Mouse (Mus musculus): Measurements from ENCODE around the gene Pdxk.

The Pdxk gene

DNA sequence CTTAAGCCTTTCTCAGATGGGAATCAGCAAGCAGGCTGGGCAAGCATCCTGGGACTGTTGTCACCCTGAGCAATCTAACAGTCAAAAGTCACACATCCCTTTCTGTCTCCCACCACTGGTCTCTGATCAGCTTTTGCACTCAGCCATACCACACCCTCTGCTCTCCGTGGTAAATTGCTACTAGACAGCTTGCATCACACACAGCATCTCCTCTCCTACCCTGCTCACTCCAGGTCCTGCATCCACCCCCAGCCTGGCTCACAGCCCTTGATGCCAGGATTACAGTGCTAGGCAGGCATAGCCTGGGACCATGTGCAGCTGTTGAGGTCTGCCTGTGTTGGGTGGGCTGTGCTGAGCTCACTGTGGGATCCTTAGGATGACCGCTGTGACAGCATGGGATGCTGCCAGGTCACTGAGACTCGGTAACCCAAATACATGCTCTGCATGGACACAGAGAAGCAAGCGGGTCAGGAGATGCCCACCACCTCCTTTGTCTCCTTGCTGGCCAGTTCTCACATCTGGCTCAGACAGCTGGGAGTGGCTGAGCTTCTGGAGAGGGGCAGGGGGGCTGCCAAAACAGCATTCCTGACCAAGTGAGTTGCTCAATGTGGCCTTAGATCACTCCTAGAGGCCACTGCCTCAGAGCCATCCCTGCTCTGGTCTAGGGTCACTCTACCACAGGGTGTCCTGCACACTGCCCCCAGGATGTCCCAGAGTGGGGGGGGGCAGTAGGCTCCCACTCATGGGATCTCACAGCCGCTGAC is 6.2 kb downstream of the Pdxk start:
- no peak for DNase-seq

DNA sequence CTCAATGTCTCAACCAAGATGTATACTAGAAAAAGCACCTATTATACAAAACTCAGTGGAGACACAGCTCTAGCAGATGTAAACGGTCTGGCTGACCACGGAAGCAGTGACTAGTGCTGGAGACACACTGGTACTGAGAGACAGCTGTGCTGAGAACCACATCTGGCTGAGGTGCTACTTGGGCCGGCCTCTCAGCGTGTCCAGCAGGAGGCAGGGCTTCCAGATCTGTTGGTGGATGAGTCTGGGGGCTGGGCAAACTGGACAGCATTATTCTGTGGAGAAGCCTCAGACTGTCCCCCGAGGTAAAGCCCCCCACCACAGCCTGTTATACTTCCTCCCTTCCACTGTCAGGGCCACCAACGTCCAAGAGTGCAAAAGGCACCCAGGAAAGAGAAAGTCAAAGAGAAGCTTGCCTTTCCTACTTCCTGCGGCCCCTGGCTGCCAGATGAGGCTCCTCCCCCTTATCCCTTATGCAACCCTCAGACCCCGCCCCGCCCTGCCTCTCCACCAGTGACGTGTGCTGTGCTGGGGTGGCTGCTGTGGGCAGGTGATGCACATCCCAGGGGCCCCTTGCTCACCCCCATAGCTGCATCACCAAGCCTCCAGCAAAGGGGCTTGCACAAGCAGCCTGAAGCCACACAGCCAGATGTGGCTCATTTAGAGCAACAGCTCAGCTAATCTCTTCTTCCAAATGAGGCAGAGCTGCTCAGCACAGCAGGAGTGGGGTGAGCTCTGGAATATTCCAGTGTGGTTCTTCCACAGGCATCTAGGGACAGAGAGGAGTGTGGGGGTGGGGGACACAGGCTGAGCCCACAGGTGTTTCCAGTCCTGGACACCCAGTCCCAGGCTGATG is 7.1 kb downstream of the Pdxk start:
- no peak for DNase-seq

DNA sequence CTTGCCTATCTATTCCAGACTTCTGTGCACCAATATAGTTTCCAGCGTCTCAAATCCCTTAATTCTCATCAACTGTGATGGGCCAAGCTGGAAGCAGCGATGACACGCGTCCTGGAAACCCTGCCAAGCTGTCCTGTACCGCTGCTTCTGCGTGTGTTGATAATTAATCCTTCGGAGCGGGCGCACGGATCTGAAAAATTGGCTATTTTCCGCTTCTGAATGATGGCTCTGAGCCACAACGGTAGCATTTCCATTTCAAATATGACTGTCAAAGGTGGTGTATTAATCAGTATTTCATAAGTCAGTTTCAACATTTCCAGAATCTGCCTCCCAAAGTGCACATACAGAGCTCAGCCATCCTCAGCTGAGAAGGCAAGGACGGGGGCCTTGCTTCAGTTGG is 8.1 kb downstream of the Pdxk start:
- no peak for DNase-seq

DNA sequence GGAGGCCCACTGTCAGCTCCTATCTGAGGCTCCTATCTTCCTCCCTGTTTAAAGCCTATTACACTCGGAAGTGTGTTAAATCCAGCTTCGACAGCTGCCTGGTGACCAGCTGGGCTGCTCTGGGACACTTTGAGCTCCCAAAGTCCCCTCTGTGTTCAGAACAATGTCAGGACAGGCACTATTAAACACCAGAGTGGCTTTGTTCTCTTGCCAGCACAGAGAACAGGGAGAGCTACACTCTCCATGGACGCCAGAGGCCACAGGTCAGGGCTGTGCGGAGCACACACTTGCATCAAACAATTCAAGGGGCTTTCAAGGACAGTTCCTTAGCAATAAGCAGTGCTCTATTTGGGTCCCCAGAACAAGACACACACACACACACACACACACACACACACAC is 12.1 kb downstream of the Pdxk start:
- DNase-seq = no peak

DNA sequence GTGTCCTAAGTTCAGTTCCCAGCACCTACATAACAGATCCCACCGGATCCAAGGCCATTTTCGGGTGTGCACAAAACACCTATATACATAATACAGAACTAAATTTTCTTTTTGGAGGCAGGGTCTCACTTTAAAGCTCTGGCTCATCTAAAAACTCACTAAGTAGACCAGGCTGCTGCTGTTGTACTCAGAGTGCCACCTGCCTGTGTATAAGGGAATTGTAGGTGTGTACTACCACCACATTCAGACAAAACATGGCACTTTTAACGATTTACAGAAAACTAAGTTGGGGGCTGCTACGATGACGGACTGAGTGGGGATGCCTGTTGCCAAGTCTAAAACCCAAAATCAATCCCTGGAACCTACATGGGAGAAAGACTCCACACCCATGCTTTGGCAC is 14.0 kb downstream of the Pdxk start:
- DNase-seq = no peak

DNA sequence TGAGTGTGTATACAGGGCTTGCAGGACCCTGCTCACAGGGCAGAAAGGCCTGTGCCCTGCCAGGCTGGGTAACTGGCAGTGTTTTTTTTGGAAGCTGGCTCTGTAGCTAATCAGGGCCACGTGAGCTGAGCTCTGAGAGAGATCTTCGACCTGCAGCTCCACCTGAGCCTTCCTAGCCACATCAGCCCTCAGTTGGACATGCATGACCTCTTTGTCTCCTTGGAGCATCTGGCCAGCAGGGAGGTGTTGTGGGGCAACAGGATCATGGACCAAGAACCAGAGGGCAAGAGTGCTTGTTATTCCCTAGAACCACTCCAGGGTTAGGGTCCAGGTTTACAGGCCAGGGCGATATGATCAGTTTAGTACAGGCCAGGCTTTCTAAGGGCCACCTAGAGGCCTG is 17.4 kb downstream of the Pdxk start:
- no peak for DNase-seq

DNA sequence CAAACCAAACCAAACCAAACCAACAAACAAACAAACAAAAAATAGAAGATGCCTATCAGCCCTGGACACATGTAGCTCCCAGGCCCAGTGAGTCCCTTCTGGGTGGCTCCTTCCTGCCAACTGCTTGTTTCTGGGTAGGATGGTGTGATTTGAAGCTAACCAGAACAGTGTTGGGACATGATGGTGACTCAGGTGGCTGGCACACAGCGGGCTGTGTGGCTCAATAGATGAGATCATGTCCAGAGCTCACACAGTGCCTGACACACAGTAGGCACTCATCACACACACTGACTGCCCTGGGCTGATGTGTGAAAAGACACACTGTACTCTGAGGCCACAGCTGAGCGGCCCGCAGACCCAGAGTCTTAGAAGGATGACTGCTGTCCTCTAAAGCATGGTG is 18.6 kb downstream of the Pdxk start:
- no peak for DNase-seq

DNA sequence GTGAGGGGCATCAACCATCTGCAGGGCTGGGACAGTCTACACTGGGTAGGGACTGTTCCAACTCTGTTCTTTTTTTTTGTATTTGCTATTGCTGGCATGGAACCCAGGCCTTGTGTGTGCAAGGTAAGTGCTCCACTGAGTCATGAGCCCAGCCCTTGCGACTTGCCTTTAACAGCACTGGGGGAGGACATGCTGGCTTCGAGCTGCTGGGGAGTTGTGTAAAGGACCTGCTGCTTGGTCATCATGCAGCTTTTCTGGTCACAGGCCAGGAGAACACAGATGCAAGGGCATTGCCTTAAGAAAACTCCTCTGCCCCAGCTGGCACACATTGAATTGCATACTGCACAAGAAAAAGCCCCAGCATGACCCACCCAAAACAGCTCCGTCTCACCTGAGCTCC is 22.5 kb downstream of the Pdxk start:
- DNase-seq = no peak

DNA sequence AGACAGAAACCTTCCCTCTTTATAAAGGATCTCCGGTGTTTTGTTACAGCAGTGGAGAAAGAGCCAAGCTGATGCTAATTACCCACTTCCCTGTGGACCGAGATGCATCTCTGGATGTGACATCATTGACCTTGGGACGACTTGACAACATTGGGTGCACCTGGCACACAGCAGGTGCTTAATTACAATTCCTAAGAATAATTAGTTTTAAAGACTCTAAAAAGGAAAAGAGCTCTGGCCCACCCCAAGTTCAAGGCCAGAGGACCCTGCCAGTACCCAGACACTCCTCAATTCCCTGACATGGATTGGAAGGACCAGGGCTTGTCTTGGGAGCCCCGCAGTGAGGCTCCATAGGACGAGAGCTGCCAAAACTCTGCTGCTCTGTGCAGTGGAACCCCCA is 23.2 kb downstream of the Pdxk start:
- DNase-seq = no peak

DNA sequence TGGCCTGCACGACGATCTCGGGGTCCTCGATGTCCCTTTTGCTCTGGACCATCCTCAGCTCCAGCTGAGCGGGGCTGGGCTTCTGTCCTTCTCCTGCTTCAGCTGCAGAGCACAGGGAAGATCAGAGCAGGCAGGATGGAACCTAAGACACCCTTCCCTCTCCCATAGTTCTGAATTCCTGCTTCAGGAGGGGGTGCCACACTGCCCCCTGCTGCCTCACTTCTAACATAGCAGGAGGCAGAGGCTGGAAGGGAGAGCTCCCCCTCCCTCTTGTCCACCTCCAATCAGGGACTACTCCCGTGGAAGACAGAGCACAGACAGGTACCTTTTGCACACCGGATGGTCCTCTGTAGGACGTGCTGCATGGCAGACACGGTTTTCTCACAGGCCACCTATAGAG is 24.0 kb downstream of the Pdxk start:
- no peak for DNase-seq

DNA sequence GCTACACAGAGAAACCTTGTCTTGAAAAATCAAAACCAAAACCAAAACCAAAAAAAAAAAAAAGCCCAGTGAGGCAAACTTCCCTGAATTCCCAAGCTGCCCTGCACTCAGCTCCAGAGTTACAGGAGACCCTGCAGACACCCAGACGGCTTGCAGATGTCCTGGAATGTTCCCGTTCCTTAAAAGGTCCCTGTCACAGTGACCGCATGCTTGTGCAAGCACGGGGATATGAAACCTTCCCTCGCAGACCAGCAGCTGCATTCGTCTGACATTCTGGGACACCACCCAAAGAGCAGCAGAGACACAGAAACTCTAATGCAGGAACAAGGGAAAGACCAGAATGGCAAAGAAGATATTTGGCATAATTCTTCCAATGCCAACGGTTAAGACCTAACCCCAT is 24.8 kb downstream of the Pdxk start:
- no peak for DNase-seq

DNA sequence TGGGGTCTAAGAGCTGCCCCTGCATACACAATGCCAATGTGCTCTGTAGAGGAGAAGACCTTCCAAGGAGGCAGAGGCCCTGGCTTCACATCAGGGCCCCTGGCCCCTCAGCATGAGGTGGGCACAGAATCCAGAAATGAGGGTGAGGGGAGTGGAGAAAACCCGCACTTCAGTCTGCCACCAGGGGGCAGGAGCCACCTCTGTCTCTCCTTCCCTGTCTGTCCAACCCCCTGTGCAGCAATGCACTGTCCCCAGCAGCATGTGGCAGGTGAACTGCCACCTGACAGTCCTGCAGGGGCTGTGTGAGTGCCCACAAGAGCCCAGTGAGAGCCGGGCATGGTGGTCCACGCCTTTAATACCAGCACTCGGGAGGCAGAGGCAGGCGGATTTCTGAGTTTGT is 25.2 kb downstream of the Pdxk start:
- DNase-seq = no peak

DNA sequence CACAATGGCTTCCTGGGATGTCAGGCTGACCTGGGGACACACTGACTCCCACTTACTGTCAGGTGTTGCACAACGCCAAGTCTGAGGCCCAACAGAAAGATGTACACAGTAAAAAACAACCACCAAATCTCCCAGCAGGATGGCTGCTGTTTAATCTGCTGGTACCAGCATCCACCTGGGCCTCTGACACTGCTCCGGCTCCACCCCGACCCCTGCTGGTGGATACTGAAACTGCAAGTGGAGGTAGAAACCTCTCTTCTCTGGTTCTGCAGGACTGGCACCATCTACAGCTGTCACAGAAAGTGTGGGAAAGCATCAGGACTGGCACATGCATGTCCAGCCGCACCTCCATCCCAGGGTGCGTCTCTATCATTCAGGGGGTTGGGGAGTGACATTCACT is 26.7 kb downstream of the Pdxk start:
- DNase-seq = peak; percentile 84

DNA sequence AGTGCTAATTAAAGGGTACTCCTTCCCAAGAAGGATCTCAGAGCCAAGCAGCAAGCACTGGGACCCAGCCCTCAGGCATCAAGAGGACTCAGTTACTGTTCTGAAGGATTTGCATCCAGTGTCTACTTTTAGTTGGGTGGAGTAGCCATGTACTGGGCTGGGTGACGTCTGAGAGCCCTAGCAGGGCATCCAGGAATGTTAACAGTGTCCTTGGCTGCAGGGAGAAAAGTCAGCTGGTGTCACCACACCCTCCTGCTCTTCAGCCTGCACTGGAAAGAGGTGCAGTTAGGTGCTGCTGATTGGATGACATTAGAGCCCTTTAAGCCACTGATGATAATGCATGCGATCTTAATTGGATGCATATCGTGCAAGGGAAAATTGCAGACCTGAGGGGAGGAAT is 31.9 kb downstream of the Pdxk start:
- no peak for DNase-seq

DNA sequence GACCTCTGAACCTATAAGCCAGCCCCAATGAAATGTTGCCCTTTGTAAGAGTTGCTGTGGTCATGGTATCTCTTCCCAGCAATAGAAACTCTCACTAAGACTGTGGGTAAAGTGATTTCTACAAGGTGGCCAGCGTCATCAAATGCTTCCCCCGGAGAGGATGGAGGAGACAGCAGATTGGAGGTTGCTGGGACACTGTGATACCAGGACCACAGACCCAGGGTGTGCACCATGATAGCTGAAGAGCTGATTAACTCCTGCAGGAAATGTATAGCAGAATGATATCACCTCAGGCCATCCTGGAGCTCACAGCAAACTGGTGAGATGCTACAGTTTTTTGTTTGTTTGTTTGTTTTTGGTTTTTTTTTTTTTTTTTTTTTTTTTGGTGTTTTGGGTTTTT is 35.0 kb downstream of the Pdxk start:
- no peak for DNase-seq

DNA sequence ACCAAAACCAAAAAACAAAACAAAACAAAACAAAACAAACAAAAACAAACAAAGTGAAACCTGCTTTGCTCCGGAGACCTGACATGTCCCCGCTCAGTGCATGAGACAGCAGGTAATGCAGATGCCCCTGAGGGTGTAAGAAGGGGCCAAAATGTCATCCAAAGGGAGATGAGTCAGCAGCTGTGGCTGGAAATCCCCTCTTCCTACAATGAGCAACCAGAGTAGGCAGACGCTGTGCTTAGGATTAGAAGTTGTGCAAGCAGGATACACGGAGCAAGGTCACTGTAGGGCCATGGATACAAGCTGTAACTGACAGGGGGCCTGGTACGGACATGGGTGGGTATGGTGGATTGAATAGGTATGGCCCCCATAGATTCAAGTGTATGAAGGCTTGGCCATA is 35.6 kb downstream of the Pdxk start:
- DNase-seq = no peak

DNA sequence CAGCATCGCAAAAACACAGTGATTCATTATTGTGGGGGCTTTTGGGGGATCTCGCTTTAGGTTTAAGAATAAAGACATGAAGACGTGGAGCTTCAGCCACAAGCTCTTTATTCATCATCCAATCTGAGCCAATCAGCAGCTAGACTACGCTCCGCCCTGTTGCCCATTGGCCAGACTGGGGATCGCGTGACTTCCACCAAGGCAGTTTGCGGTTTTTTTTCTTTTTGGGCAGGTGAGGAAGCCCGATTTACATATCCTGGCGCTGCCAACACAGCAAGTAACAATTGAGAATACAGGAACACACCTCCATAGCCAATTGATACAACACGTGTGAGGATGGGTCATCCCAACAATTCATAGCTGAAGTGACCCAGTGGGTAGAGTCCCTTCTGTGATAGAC is 36.7 kb downstream of the Pdxk start:
- no peak for DNase-seq

DNA sequence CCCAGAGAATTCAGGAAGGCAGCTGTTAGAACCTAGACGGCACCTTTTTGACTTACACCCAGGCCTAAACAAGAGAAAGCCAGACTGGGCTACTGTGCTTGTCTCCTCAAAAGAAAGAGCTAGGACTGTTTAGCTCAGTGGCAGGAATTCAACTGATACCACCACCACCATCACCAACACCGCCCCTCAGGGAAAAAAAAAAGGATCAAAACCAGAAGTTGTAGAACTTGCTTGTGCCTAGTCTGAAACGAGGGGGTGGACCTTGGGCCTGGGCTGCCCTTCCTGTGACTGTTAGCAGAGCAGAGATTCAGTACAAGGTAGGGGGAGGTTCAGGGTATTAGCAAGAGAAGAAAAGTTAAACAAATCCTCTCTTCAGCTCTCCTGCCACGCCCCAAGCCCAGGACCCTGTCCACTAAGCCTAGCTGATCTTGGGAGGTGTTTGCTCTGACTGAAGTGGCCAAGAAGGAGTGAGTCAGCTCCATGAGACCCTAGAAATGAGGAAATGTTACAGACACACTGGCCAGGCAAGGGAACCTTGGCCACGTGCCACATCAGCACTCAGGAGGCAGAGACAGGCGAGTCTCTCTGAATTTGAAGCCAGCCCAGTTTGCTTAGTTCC is 38.5 kb downstream of the Pdxk start:
- DNase-seq = no peak

DNA sequence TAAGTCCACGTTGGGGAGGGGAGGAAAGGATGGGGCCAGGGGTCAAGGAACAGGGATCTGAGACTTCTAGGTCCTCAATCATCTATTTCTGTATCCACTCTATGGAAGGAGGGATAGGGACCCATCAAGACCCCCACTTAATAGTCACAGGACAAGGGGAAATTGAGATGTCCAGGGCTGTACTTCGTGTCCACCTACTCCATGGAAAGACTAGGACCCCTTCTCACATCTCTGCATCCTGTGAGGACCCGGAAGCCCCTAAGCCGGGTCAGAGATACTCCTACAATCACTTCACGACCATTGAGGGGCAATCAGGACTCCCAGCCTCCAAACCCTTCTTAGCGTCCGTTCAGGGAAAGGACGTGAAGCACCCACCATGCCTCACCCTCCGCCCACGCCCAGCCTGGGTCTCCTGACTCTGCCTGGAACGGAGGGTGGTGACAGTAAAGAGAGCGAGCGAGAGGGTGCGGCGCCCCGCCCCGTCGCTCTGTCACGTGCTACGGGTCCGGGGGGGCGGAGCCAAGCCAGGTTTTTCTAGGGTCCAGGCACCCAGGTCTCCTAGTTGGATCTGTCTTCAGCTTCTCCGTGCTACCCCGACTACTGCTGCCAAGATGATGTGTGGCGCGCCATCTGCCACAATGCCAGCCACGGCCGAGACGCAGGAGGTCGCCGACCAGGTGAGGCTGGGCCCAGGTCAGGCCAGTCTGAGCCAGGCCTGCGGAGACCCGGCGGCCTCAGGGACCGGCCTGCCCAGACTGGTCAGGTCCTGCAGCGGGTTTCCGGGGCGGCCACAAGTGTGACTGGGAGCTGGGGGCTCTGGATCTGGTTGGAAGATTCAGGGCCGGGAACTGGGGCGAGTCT is 39.4 kb downstream of the Pdxk start, which contains the start of gene Cstb:
TSS of gene Cstb (plus strand) at position 489 of the 861 bp plus-strand sequence.
- peak; percentile 89 for DNase-seq

DNA sequence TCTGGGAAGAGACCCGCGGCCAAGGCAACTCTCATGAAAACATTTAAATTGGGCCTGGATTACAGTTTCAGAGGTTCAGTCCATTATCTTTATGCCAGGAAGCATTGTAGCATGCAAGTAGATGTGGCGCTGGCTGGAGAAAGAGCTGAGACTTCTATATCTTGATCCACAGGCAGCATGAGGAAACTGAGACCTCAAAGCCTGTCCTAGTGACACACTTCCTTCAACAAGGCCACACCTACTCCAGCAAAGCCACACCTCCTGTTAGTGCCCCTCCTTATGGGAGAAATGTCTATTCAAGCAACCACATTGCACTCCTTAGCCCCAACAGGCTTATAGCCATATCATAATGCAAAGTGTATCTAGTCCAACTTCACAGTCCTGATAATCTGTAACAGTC is 42.2 kb downstream of the Pdxk start:
- DNase-seq = no peak

DNA sequence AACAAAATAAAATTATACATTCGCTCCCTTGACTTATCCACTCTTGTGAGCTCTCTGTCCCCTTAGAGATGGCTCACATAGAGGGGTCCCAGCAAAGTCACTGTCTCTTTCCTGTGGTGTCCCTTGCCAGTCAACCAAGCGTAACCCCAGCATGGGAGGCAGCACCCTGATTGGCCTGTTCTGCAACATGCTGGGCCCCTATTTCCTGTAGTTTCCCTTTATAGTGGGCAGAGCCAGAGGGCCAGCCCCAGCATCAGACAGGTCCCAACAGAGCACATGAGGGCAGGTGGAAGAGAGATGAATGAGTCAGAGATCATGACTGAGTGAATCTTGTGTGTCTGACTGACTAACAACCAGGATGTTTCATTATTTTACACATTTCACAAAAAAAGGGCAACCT is 43.8 kb downstream of the Pdxk start:
- DNase-seq = no peak

DNA sequence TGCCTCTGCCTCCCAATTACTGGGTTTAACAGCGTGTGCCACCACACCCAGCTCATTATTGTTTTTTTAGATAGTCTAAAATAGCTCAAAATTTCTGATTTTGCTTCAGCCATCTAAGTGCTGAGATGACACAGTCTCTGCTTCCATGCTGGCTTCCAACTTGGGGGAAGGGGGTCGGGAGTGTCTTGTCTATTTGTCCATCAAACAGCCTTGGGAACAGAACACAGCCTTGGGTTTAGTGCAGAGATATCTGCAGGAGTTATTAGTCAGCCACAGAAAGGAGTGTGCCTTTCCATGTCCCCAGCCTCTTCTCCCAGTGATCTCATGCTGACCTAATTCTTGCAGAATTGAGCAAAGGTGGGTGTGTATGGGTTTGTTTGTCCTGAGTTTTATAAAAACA is 46.0 kb downstream of the Pdxk start:
- DNase-seq = no peak

DNA sequence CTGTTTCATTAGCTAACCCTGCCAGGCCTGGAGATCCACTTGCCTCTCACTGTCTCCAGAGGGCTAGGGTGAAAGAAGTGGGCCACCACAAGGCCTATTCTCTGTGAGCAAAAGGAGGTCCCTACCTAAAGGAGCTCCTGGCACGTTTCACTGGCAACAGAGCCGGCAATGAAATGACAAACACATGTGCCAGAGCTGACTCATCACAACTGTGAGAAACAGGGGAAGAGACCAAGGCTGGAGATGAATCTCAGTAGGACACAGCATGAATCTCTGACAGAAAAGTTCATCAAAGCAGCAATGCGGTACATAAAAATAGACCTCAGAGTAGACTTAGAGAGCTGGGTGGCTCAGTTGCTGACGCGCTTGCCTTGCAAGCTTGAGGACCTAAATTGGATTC is 46.9 kb downstream of the Pdxk start:
- DNase-seq = no peak
